Mouse (Mus musculus): ENCODE results near the gene Nfib.

Nfib gene

DNA sequence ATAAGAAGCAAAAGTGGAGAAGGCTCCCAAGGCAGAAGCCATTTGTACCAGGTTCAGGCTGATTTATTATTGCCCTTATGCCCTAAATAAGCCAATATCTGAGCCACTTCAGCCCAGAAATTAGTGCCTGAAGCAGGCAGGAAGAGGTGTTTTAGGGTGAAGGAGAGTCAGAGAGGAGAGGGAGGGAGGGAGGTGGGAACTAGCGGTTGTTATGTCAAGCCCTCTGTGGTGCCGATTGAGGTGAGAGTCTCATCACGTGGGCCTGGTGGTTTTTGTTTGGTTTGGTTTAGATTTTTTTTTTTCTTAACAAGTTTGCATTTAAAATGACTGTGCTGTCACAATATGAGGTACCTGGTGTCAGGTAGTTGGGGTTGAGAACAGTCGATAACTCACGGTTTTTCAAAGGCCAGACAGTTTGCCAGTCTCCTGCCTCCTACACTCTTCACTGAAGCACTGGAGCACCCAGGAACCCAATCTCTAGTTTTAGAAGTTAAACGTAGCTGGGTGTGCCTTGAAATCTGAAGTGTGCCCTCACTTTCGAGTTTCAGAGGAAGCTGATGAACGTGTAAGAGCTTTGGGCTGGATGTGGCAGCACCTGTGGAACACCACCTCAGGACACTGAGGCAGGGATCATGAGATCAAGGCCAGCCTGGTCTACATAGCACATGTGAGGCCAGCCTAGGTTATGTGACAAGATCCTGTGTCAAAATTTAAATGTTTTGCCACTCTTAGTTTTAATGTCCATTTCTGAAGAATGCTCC lies 81.1 kb downstream of the Nfib start:
- DNase-seq (ENCODE audit: inconsistent ontology term): no peak

GRCm38 (mm10) chr4:82623835-82624234 lies 81.7 kb downstream of the Nfib start:
- DNase-seq (ENCODE audit: inconsistent ontology term): no peak

DNA sequence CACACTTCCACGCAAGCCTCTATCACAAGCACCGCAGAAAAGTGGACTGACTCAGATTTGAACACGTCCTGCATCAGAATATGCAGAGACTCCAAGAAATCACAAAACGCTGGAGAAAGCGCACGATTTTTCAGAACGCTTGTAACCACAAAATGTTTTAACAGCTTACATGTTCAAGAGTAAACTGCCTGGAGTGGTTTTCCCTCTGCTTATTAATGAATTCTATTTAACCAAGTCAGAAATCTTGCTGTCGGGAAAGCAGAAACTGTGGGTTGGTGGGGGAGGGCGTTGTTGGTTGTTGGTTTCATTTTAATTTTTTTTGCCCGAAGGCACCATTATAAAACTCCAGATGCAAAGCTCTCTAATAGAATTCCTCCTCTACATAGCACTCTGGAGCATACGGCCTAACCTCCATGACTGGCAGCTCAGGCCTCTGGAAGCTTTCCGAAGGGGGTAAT lies 82.4 kb downstream of the Nfib start:
- DNase-seq (ENCODE audit: inconsistent ontology term): no peak

GRCm38 (mm10) chr4:82622321-82622836 lies 83.2 kb downstream of the Nfib start:
- peak; percentile 76 for DNase-seq (ENCODE audit: inconsistent ontology term)

DNA sequence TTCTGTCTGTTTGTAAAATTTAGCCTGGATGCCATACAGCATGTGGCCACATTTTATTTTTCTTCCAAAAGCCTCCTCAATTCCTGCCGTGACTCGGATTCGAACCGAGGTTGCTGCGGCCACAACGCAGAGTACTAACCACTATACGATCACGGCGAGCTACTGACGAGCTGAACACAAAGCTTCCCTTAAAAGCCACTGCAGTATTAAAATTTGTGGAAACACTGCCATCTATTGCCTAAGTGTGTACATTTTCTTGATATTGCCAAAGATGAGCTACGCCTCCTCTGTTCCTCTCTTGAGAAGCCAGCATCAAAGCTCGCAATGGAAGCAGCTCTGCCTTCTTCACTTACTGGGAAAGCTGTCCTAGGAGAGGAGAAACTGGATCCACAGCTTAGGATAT lies 86.0 kb downstream of the Nfib start:
- DNase-seq (ENCODE audit: inconsistent ontology term): peak; percentile 23

GRCm38 (mm10) chr4:82619003-82619402 lies 86.5 kb downstream of the Nfib start:
- DNase-seq (ENCODE audit: inconsistent ontology term): no peak

DNA sequence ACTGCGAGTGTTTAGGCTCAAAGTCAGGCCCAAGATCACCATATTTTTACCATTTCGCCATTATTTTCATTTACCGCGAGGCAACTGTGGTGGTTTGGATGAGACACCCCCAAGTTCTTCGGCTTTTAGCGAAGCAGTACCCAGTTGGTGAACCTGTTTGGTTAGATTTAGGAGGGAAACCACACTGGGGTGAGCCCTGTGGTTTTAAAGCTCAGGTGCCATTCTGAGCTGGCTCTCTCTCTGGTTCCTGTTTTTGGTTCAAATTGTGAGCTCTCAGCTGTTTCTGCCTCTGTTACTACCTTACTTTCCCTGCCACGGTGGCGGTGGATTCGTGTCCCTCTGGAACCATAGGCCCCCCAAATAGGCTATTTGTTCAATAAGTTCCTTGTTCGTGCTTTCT lies 88.3 kb downstream of the Nfib start:
- DNase-seq (ENCODE audit: inconsistent ontology term): no peak

DNA sequence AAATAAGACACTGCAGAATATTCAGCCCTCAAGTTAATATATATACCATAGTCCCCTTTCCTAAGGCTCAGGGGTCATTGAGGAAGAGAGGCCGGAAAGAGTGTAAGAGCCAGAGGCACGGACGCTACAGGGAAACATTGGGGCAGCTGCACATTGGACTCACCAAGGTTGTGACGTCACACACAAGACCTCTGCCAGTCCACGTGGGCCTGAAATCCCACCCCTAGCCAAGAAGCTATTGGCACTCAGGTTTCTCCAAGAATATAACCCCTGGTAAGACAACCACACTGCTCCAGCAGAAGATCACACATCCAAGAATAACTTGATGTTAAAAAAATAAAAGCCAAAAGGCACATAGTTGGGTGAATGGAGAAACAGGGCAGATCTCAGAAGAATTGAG lies 89.8 kb downstream of the Nfib start:
- DNase-seq (ENCODE audit: inconsistent ontology term): no peak

- peak; percentile 74 for DNase-seq (ENCODE audit: inconsistent ontology term)
Observed at GRCm38 (mm10) chr4:82614466-82614805, 91.1 kb downstream of the Nfib start.

DNA sequence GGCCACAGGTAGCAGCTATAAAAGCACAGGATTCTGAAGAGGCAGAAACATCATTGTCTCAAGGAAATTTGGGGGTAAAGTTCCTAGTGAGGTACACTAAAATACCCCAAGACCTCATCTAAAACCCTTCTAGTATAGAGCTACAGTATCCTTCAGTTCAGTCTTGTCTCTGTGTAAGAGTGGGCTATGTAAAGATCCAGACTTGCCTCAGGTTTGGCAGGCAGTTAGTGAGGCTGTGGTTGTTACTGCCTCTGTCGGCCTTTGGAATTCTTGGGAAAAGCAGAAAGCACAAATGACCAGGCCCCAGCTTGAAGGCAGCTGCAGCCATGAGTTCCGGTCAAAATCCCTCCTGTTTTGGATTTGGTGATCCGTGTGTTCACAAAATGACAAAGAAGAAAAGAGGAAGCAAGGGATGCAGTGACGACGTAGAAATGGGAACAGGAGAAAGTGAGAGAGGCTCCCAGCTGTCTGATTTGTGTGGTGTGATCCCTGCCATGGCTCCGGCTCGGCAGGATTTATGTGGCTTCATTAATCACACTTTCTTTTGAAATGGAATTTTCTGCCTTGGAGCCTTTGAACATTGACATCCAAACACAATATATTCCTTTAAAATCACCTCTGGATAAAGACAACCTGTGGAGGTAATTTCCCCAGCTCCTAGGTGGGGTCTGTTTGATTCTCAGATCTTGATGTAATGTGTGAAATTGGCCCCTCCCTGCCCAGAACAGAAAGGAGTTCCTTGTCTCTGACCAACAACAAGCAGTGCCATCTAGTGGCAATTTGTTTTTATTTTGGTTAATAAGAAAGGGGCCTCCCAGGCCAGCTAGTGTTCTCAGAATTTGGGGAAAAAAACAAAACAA lies 91.7 kb downstream of the Nfib start:
- no peak for DNase-seq (ENCODE audit: inconsistent ontology term)

DNA sequence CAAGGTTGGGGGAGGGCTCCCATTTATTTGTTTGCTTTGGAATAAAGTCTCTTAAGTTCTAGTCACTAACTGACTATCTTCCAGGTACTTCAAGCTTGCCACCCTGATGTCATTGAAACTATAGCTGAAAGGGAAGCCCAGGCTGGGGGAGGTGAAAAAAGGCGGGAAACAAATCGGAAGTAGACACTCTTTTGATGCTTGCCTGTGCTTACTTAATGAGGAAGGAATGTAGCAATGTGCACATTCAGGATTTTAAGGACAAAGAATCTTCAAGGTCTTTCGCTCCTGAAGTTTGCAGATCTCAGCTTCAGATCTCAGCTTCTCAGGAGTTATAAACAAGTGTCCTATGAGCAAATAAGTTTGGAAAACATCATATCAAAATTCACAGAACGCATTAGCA lies 95.9 kb downstream of the Nfib start:
- no peak for DNase-seq (ENCODE audit: inconsistent ontology term)

DNA sequence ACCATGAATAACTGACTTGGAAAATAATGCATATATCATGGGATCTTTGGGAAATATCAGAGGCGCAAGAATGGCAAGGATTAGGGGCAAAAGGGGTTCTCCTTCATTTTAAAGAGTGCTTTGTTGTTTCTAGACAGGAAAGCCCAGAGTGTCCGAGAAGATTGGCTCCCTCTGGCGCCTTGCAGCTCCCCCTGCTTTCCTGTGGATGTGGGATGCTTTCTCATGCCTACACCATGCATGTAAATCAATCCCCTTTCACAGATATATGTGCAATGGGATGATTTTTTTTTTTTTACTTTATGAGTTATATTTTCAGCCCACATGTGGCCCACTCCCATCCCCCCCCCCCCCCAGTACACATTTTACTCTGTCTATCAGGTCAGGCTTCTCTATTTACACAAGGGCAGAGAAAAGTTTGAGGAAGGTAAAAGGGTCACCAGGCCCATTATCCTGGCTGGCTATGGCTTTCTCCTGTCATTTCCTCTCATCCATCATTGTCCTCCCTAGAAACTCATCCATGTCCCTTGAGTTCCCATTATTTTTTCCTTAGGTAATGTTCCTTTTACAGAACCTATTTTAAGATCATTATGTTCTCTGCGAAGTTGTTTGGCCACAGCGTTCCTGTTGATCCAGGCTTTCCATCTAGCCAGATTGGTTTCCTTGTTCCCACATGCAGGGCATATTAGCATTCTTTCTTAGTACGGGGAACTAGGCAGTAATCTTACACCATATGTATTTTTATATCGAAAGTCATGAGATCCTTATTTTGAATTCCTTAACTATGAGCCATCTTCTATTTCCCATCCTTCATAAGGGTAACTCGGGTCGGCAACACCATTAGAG lies 96.6 kb downstream of the Nfib start:
- no peak for DNase-seq (ENCODE audit: inconsistent ontology term)

DNA sequence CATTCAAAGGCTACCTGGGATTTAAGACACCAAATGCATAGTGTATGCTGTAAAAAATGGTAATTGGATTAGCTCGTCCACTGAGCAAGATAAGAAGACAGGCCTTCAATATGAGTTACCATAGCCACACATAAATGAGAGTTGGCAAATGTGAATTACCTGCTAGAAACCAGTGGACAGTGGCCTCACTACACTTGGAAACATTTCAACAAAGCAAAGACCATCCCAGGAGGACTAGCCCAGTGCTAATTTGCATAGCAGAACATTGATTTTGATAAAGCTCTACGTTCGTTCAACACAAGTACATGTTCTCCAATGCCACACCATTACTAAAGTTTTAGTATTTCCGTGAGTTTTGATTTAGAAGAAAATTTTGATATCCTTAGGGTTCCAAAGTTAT lies 98.3 kb downstream of the Nfib start:
- no peak for DNase-seq (ENCODE audit: inconsistent ontology term)

GRCm38 (mm10) chr4:82606351-82606750 lies 99.2 kb downstream of the Nfib start:
- no peak for DNase-seq (ENCODE audit: inconsistent ontology term)

GRCm38 (mm10) chr4:82605034-82605784 lies 100.3 kb downstream of the Nfib start:
- no peak for DNase-seq (ENCODE audit: inconsistent ontology term)

DNA sequence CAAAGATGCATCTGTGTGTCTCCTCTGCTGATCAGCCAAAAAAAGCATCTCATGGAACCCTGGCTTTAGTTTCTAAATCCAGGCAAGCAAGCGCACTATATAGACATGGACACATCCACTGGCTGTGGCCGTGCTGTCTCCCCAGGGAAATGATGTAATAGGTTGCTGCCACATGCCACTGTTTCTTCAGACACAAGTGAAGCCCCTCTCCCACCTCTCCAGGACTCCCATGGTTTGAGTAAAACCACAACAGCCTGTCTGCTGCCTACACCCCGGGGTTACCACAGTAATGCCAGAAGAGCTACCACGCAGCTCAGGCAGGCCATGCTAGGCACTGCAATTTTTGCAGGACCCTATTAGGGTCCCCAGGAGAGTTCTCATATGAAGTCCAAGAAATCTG lies 101.0 kb downstream of the Nfib start:
- no peak for DNase-seq (ENCODE audit: inconsistent ontology term)

DNA sequence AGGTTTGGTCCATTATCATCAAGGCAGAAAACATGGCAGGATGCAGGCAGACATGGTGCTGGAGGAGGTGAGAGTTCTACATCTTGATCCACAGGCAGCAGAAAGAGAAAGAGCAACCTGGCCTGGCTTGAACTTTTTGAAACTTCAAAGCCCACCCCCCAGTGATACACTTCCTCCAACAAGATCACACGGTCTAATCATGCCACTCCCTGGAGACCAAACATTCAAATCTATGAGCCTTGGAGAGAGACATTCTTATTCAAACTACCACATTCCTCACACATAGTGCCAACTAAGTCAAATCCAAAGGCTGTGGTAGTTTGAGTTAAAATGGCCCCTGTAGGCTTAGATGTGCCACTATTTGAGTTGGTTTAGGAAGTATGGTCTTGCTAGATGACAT lies 104.9 kb downstream of the Nfib start:
- DNase-seq (ENCODE audit: inconsistent ontology term): no peak

GRCm38 (mm10) chr4:82598436-82598835 lies 107.1 kb downstream of the Nfib start:
- DNase-seq (ENCODE audit: inconsistent ontology term): no peak

GRCm38 (mm10) chr4:82593681-82594666 lies 111.6 kb downstream of the Nfib start:
- no peak for DNase-seq (ENCODE audit: inconsistent ontology term)

All from Muller cell, postnatal 12 days (primary cell).